Mouse (Mus musculus) heart, adult 2 months (tissue): Measurements from ENCODE around the gene Thtpa. TPM values are rescaled to one million over a fixed set of nuclear protein-coding genes. Genes with fewer than 3 reads are reported as not detected.

Experiments used
- DNase-seq, 2 experiments: peaks; one replicate each; pipeline ENCODE4 v3.0.0; 2021
- H3K27ac ChIP-seq: fragments of 200-600 bp; 2 replicates; pipeline ENCODE4 v1.8.1; 2022
- H3K27me3 ChIP-seq: fragments of 200-500 bp; 2 replicates; pipeline ENCODE4 v1.6.1; 2012; ENCODE audit warnings: mild to moderate bottlenecking, low read length, inconsistent platforms, mixed read lengths; ENCODE audit not compliant: control insufficient read depth, insufficient read depth
- H3K36me3 ChIP-seq: fragments of 200-500 bp; 2 replicates; pipeline ENCODE4 v1.6.1; 2012; ENCODE audit warnings: low read length, inconsistent platforms; ENCODE audit not compliant: control insufficient read depth, insufficient read depth
- H3K4me1 ChIP-seq: fragments of 200-500 bp; 2 replicates; pipeline ENCODE4 v1.6.1; 2011; ENCODE audit warnings: low read length; ENCODE audit not compliant: control insufficient read depth, insufficient read depth
- H3K4me3 ChIP-seq: fragments of 200-600 bp; 2 replicates; pipeline ENCODE4 v1.8.1; 2022
- H3K79me2 ChIP-seq: fragments of 200-500 bp; replicated peaks from 2 replicates; pipeline ENCODE4 v1.6.1; 2012; ENCODE audit warnings: mild to moderate bottlenecking, inconsistent platforms, low read length, moderate library complexity, mixed read lengths; ENCODE audit not compliant: control insufficient read depth, insufficient read depth
- H3K9ac ChIP-seq: fragments of 200-500 bp; 2 replicates; pipeline ENCODE4 v1.6.1; 2012; ENCODE audit warnings: low read depth, mild to moderate bottlenecking, control low read depth, inconsistent platforms, low read length, mixed read lengths
- CTCF ChIP-seq: fragments of 200-600 bp; IDR thresholded peaks from 2 replicates; pipeline ENCODE4 v1.8.1; 2022; ENCODE audit warnings: antibody characterized with exemption, mild to moderate bottlenecking, moderate library complexity
- EP300 ChIP-seq: fragments of 200-500 bp; IDR thresholded peaks from 2 replicates; pipeline ENCODE4 v1.6.1; 2011; ENCODE audit warnings: low read depth, low read length, control low read depth; ENCODE audit not compliant: insufficient read depth
- POLR2A ChIP-seq: fragments of 200-500 bp; IDR thresholded peaks from 2 replicates; pipeline ENCODE4 v1.6.1; 2011; ENCODE audit warnings: mild to moderate bottlenecking, low read depth, low read length, control low read depth; ENCODE audit not compliant: insufficient read depth
- WGBS: fragments of 180-500 bp; shearing (Covaris S2); methylation state at CpG from one replicate; pipeline ENCODE4 v1.1.7; 2018; 5-methylcytosine and 5-hydroxymethylcytosine counted together
- intact Hi-C: fragments of 180-260 bp; cut with DNase I; formaldehyde crosslinking; loops from one replicate; pipeline ENCODE4 v1.15.1; 2025
- polyA plus RNA-seq: library from polyadenylated mRNA; depleted of rRNA; stranded (reverse); fragments of >200 nt; gene quantifications from 2 replicates; pipeline ENCODE4 v1.2.3, GENCODE M21; 2012; rRNA removed
- total RNA-seq, 2 experiments: library from RNA; stranded (reverse); gene quantifications; 2 replicates each; pipeline ENCODE4 v1.2.3; 2021

Gene Thtpa
- total and polyA plus RNA-seq, 3 experiments, result 8.2 to 13.4 (median 10.7) TPM

GRCm38 (mm10) chr14:55148363-55148915 is 53.9 kb downstream of the Thtpa start:
- no peaks in the 10 kb centered on the region; the same call in 1 of the 2 replicates for H3K27me3 ChIP-seq
- no peaks in the 10 kb centered on the region for H3K36me3 ChIP-seq
- peak; percentile 29 to 45 for DNase-seq
- no peak overlapping the region for H3K27ac ChIP-seq
- intact Hi-C loops, result loop anchor here (2.0 kb wide), 1 partner anchor 290 kb away; no protein-coding TSS in a partner anchor
- no peaks in the 10 kb centered on the region for H3K79me2 ChIP-seq
- no peak overlapping the region for H3K9ac ChIP-seq
- H3K4me3 ChIP-seq, result no peak overlapping the region
- peaks cover 2% of the 10 kb centered on the region; the same call in 1 of the 2 replicates for H3K4me1 ChIP-seq
- WGBS, result 41% methylated on average over 5 of the region's 5 CpGs
- TF ChIP-seq POLR2A (no peak), EP300 (0 out of 2 replicates have a peak, but pooled peaks have one; percentile 33), CTCF (peak; percentile 89)

Other genes with a start within 250 kb of the Thtpa start
- gene Homez, start 223.8 kb upstream of the Thtpa start, total RNA-seq, result 1 to 10 TPM; 4.1 to 7.2 TPM
- gene Homez, start 223.8 kb upstream of the Thtpa start, polyA plus RNA-seq, result 2.6 and 3.1 TPM in 2 replicates
- 1 to 10 TPM; 2.8 to 3.4 TPM for gene Ppp1r3e, start 217.2 kb upstream of the Thtpa start, total RNA-seq
- gene Ppp1r3e, start 217.2 kb upstream of the Thtpa start, polyA plus RNA-seq, result 4.8 and 4.9 TPM in 2 replicates
- 10 to 100 TPM; 42.4 to 45.0 TPM for gene Bcl2l2, start 211.4 kb upstream of the Thtpa start, total RNA-seq
- 29.2 and 44.4 TPM in 2 replicates for gene Bcl2l2, start 211.4 kb upstream of the Thtpa start, polyA plus RNA-seq
- gene Gm20521, start 211.3 kb upstream of the Thtpa start, total RNA-seq, result 1 to 10 TPM; 3.2 to 6.1 TPM
- not detected in 2 replicates for gene Gm20521, start 211.3 kb upstream of the Thtpa start, polyA plus RNA-seq
- 10 to 100 TPM; 51.4 to 52.2 TPM for gene Pabpn1, start 202.3 kb upstream of the Thtpa start, total RNA-seq
- 66.2 and 91.7 TPM in 2 replicates for gene Pabpn1, start 202.3 kb upstream of the Thtpa start, polyA plus RNA-seq
- gene Slc22a17, start 181.7 kb upstream of the Thtpa start, total RNA-seq, result 1 to 10 TPM; 1.7 to 2.3 TPM
- gene Slc22a17, start 181.7 kb upstream of the Thtpa start, polyA plus RNA-seq, result 13.0 and 13.8 TPM in 2 replicates
- 1 to 10 TPM; 1.9 to 3.0 TPM for gene Efs, start 168.7 kb upstream of the Thtpa start, total RNA-seq
- 5.1 and 5.4 TPM in 2 replicates for gene Efs, start 168.7 kb upstream of the Thtpa start, polyA plus RNA-seq
- not detected for gene Il25, start 162.1 kb upstream of the Thtpa start, total RNA-seq
- gene Il25, start 162.1 kb upstream of the Thtpa start, polyA plus RNA-seq, result not detected in 2 replicates
- under 1 TPM in 1 of 2 experiments, not detected in 1; 0.30 TPM for gene Cmtm5, start 158.5 kb upstream of the Thtpa start, total RNA-seq
- gene Cmtm5, start 158.5 kb upstream of the Thtpa start, polyA plus RNA-seq, result 1.8 and 2.9 TPM in 2 replicates
- over 10,000 TPM; 19,033 to 21,149 TPM for gene Myh6, start 127.9 kb upstream of the Thtpa start, total RNA-seq
- 6,249 and 7,266 TPM in 2 replicates for gene Myh6, start 127.9 kb upstream of the Thtpa start, polyA plus RNA-seq
- not detected for gene Gm17428, start 117.9 kb upstream of the Thtpa start, total RNA-seq
- not detected in 2 replicates for gene Gm17428, start 117.9 kb upstream of the Thtpa start, polyA plus RNA-seq
- gene Myh7, start 100.2 kb upstream of the Thtpa start, total RNA-seq, result 1,000 to 10,000 TPM; 1,935 to 2,240 TPM
- 19.8 and 29.5 TPM in 2 replicates for gene Myh7, start 100.2 kb upstream of the Thtpa start, polyA plus RNA-seq
- 10 to 100 TPM; 25.9 to 28.9 TPM for gene Ngdn, start 79.3 kb upstream of the Thtpa start, total RNA-seq
- 10.1 and 19.6 TPM in 2 replicates for gene Ngdn, start 79.3 kb upstream of the Thtpa start, polyA plus RNA-seq
- gene Zfhx2, start 2.5 kb upstream of the Thtpa start, total RNA-seq, result 1 to 10 TPM; 3.9 to 4.1 TPM
- 1.1 and 1.3 TPM in 2 replicates for gene Zfhx2, start 2.5 kb upstream of the Thtpa start, polyA plus RNA-seq
- 1 to 10 TPM; 5.3 to 5.6 TPM for gene Ap1g2, start 11.8 kb downstream of the Thtpa start, total RNA-seq
- gene Ap1g2, start 11.8 kb downstream of the Thtpa start, polyA plus RNA-seq, result 8.2 and 10.2 TPM in 2 replicates
- under 1 TPM in 1 of 2 experiments, not detected in 1; 0.23 TPM for gene Jph4, start 22.2 kb downstream of the Thtpa start, total RNA-seq
- 0.25 and 0.32 TPM in 2 replicates for gene Jph4, start 22.2 kb downstream of the Thtpa start, polyA plus RNA-seq
- not detected for gene Dhrs2, start 127.2 kb downstream of the Thtpa start, total RNA-seq
- 0.27 TPM in 1 of 2 replicates, not detected in the other for gene Dhrs2, start 127.2 kb downstream of the Thtpa start, polyA plus RNA-seq